Mouse (Mus musculus) spleen, postnatal 36 days (tissue): ENCODE results near the gene Plpp2.

Experiments used
- DNase-seq, 2 experiments: peaks; one replicate each; pipeline ENCODE4 v3.0.0; 2022; ENCODE audit warnings: low spot score in 2 of 2, mixed read lengths in 1 of 2

Plpp2 gene

GRCm38 (mm10) chr10:79530241-79530640, 3.4 kb downstream of the Plpp2 start:
- DNase-seq, result no peak

- DNase-seq, result no peak
Measured at GRCm38 (mm10) chr10:79528081-79528480, 5.5 kb downstream of the Plpp2 start.

- no peak for DNase-seq
Measured at GRCm38 (mm10) chr10:79527453-79527845, 6.1 kb downstream of the Plpp2 start.

GRCm38 (mm10) chr10:79526661-79527452, 6.7 kb downstream of the Plpp2 start:
- DNase-seq, result no peak

GRCm38 (mm10) chr10:79525456-79526325, 7.9 kb downstream of the Plpp2 start:
- no peak for DNase-seq

GRCm38 (mm10) chr10:79524433-79524832, 9.2 kb downstream of the Plpp2 start:
- DNase-seq, result no peak

- DNase-seq, result peak; percentile 19 to 43
Measured at GRCm38 (mm10) chr10:79506709-79507108, 26.9 kb downstream of the Plpp2 start.

- DNase-seq, result no peak
Measured at GRCm38 (mm10) chr10:79502830-79503644, 30.6 kb downstream of the Plpp2 start.

- DNase-seq, result no peak
Measured at GRCm38 (mm10) chr10:79496701-79497288, 36.8 kb downstream of the Plpp2 start.

GRCm38 (mm10) chr10:79495886-79496285, 37.7 kb downstream of the Plpp2 start:
- DNase-seq, result no peak
